Mouse (Mus musculus): ENCODE measurements around the gene Mcoln2.
"Not testable (repeated sequence)": the region's sequence is repeated elsewhere in the genome, so short reads cannot be mapped to it uniquely, and the experiment has no call there.

Mcoln2 gene

GRCm38 (mm10) chr3:146186033-146186432, 36.4 kb downstream of the Mcoln2 start:
- DNase-seq (ENCODE audit: low read depth): no peak

- DNase-seq (ENCODE audit: low read depth): no peak
Measured at GRCm38 (mm10) chr3:146189933-146190332, 40.3 kb downstream of the Mcoln2 start.

GRCm38 (mm10) chr3:146192507-146192906, 42.9 kb downstream of the Mcoln2 start:
- peak; percentile 78 for DNase-seq (ENCODE audit: low read depth)

GRCm38 (mm10) chr3:146195153-146195552, 45.5 kb downstream of the Mcoln2 start:
- no peak for DNase-seq (ENCODE audit: low read depth)

- DNase-seq (ENCODE audit: low read depth): no peak
Measured at GRCm38 (mm10) chr3:146196301-146196700, 46.7 kb downstream of the Mcoln2 start.

- no peak for DNase-seq (ENCODE audit: low read depth)
Measured at GRCm38 (mm10) chr3:146196780-146197743, 47.4 kb downstream of the Mcoln2 start.

- no peak for DNase-seq (ENCODE audit: low read depth)
Measured at GRCm38 (mm10) chr3:146197785-146198184, 48.2 kb downstream of the Mcoln2 start.

GRCm38 (mm10) chr3:146198803-146199481, 49.3 kb downstream of the Mcoln2 start:
- no peak for DNase-seq (ENCODE audit: low read depth)

- no peak for DNase-seq (ENCODE audit: low read depth)
Measured at GRCm38 (mm10) chr3:146199486-146199885, 49.9 kb downstream of the Mcoln2 start.

GRCm38 (mm10) chr3:146204375-146204774, 54.7 kb downstream of the Mcoln2 start:
- DNase-seq (ENCODE audit: low read depth): no peak

- no peak for DNase-seq (ENCODE audit: low read depth)
Measured at GRCm38 (mm10) chr3:146205305-146205704, 55.7 kb downstream of the Mcoln2 start.

- no peak for DNase-seq (ENCODE audit: low read depth)
Measured at GRCm38 (mm10) chr3:146206635-146207034, 57.0 kb downstream of the Mcoln2 start.

GRCm38 (mm10) chr3:146207440-146207839, 57.8 kb downstream of the Mcoln2 start:
- DNase-seq (ENCODE audit: low read depth): no peak

- not testable (repeated sequence) for DNase-seq (ENCODE audit: low read depth)
Measured at GRCm38 (mm10) chr3:146209759-146210158, 60.1 kb downstream of the Mcoln2 start.

GRCm38 (mm10) chr3:146211141-146211747, 61.6 kb downstream of the Mcoln2 start:
- DNase-seq (ENCODE audit: low read depth): no peak

GRCm38 (mm10) chr3:146211964-146212363, 62.3 kb downstream of the Mcoln2 start:
- DNase-seq (ENCODE audit: low read depth): no peak

GRCm38 (mm10) chr3:146213336-146213735, 63.7 kb downstream of the Mcoln2 start:
- DNase-seq (ENCODE audit: low read depth): no peak

- no peak for DNase-seq (ENCODE audit: low read depth)
Measured at GRCm38 (mm10) chr3:146216561-146216960, 66.9 kb downstream of the Mcoln2 start.

- no peak for DNase-seq (ENCODE audit: low read depth)
Measured at GRCm38 (mm10) chr3:146220776-146221486, 71.3 kb downstream of the Mcoln2 start, which contains the start of gene Lpar3. TSS of gene Lpar3 (plus strand) at chr3:146220963.

GRCm38 (mm10) chr3:146224271-146224670, 74.6 kb downstream of the Mcoln2 start:
- DNase-seq (ENCODE audit: low read depth): no peak

GRCm38 (mm10) chr3:146225061-146225761, 75.6 kb downstream of the Mcoln2 start:
- DNase-seq (ENCODE audit: low read depth): no peak
